14 mouse cellular contexts compared by ENCODE assay signal in the genomic region with DNA sequence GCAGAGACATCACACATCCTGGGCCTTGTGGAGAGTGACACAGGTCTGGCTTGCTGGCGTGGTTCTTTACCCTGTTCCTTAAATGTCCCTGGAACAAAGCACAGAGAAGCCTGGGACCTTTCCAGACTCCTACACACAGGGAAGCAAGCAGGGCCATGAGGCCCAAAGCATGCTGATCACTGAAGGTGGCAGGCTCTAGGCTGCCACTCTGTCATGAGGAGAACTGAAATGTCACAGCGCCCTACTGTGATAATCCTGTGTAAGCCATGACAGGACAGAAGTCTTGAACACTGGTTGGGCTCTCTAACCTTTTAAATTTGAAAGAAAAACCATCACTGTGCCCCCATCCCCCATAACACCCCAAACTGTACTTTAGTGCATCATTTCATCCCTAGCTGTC.
A peak's percentile ranks its signal among the peaks of the same experiment; 100 is the strongest.
DNase-seq lines count a peak whose midpoint lies in the region; ATAC-seq lines count a peak whose summit lies in the region.
"Had no signal": no experiment of that assay in that cellular context is flagged by ENCODE, and none has a peak within 500 bp of the region (broad histone marks: within the 10 kb centered on the region; RNA-seq: fewer than 3 reads in every experiment).

No protein-coding gene starts in this region.

- DNase-seq in cerebellum, adult 11-12 months: peak; percentile 79
- peak; percentile 80 for DNase-seq in cerebellum, adult 9-10 months
- DNase-seq in cerebellum, postnatal 25 days: peak; percentile 73 to 78
- no peak for DNase-seq in Muller cell, postnatal 12 days (ENCODE audit: inconsistent ontology term)
- DNase-seq: kidney, adult 2 months had no signal

- no peak for ATAC-seq in hindbrain, embryonic 13.5 days (ENCODE audit: low FRiP score)
- no peak for ATAC-seq in hindbrain, embryonic 12.5 days (ENCODE audit: low FRiP score)
- ATAC-seq in kidney, embryonic 15.5 days (replicated peaks; ENCODE audit: low FRiP score): no peak
- ATAC-seq: forebrain, embryonic 16.5 days; intestine, embryonic 16.5 days had no signal

- no peaks in the 10 kb centered on the region for H3K27me3 ChIP-seq in hindbrain, embryonic 13.5 days
- no peaks in the 10 kb centered on the region for H3K27me3 ChIP-seq in hindbrain, embryonic 12.5 days
- H3K27me3 ChIP-seq in kidney, embryonic 15.5 days: no peaks in the 10 kb centered on the region
- H3K27me3 ChIP-seq: CH12.LX; embryonic facial prominence, embryonic 12.5 days; hindbrain, embryonic 15.5 days had no signal

- H3K36me3 ChIP-seq in hindbrain, embryonic 13.5 days: peaks cover 6% of the 10 kb centered on the region
- H3K36me3 ChIP-seq in hindbrain, embryonic 12.5 days: no peaks in the 10 kb centered on the region
- no peaks in the 10 kb centered on the region for H3K36me3 ChIP-seq in kidney, embryonic 15.5 days
- H3K36me3 ChIP-seq: embryonic facial prominence, embryonic 12.5 days; heart, embryonic 10.5 days; hindbrain, embryonic 15.5 days had no signal

- 0 out of 2 replicates have a peak overlapping the region, but pooled peaks have one; percentile 1 for H3K27ac ChIP-seq in hindbrain, embryonic 13.5 days
- no peak overlapping the region for H3K27ac ChIP-seq in hindbrain, embryonic 12.5 days
- no peak overlapping the region for H3K27ac ChIP-seq in kidney, embryonic 15.5 days
- H3K27ac ChIP-seq: embryonic facial prominence, embryonic 12.5 days; heart, embryonic 10.5 days; hindbrain, embryonic 15.5 days had no signal

- H3K4me2 ChIP-seq in hindbrain, embryonic 13.5 days: no peak overlapping the region
- H3K4me2 ChIP-seq in hindbrain, embryonic 12.5 days (replicated peaks): no peak overlapping the region
- no peak overlapping the region for H3K4me2 ChIP-seq in kidney, embryonic 15.5 days
- H3K4me2 ChIP-seq: embryonic facial prominence, embryonic 12.5 days; hindbrain, embryonic 15.5 days had no signal

- H3K4me3 ChIP-seq in hindbrain, embryonic 13.5 days: no peak overlapping the region
- no peak overlapping the region for H3K4me3 ChIP-seq in hindbrain, embryonic 12.5 days
- no peak overlapping the region for H3K4me3 ChIP-seq in kidney, embryonic 15.5 days (replicated peaks)
- H3K4me3 ChIP-seq: embryonic facial prominence, embryonic 12.5 days; heart, embryonic 10.5 days; hindbrain, embryonic 15.5 days had no signal

- H3K9ac ChIP-seq in hindbrain, embryonic 13.5 days: no peak overlapping the region
- H3K9ac ChIP-seq in hindbrain, embryonic 12.5 days: no peak overlapping the region
- no peak overlapping the region for H3K9ac ChIP-seq in kidney, embryonic 15.5 days
- H3K9ac ChIP-seq: embryonic facial prominence, embryonic 12.5 days; hindbrain, embryonic 15.5 days had no signal

- H3K4me1 ChIP-seq in hindbrain, embryonic 13.5 days (replicated peaks): peaks cover 27% of the 10 kb centered on the region
- H3K4me1 ChIP-seq in hindbrain, embryonic 12.5 days: peaks cover 13% of the 10 kb centered on the region
- peaks cover 3% of the 10 kb centered on the region; the same call in 1 of the 2 replicates for H3K4me1 ChIP-seq in kidney, embryonic 15.5 days
- H3K4me1 ChIP-seq: embryonic facial prominence, embryonic 12.5 days; heart, embryonic 10.5 days had no signal

- WGBS in hindbrain, embryonic 13.5 days: 87% methylated on average over 2 of the region's 2 CpGs
- 86% methylated on average over 2 of the region's 2 CpGs for WGBS in hindbrain, embryonic 12.5 days
- 77% methylated on average over 2 of the region's 2 CpGs for WGBS in kidney, embryonic 15.5 days

- H3K9me3 ChIP-seq in hindbrain, embryonic 13.5 days: no peaks in the 10 kb centered on the region
- H3K9me3 ChIP-seq in hindbrain, embryonic 12.5 days (replicated peaks): no peaks in the 10 kb centered on the region
- H3K9me3 ChIP-seq in kidney, embryonic 15.5 days (replicated peaks): no peaks in the 10 kb centered on the region
- H3K9me3 ChIP-seq: heart, embryonic 10.5 days; hindbrain, embryonic 15.5 days had no signal
